Mouse (Mus musculus) myocyte (in vitro differentiated cells): ENCODE measurements around the gene Nr2c2ap.

Experiments
- CEBPB ChIP-seq: IDR thresholded peaks from 2 replicates; pipeline ENCODE4 v1.6.1; 2011; ENCODE audit warnings: mild to moderate bottlenecking, moderate library complexity; ENCODE audit not compliant: poor library complexity, insufficient read depth, severe bottlenecking
- MAX ChIP-seq: IDR thresholded peaks from one replicate; pipeline ENCODE4 v1.6.1; 2011; ENCODE audit warnings: low read depth, mild to moderate bottlenecking, control low read depth
- MYOD1 ChIP-seq, 3 experiments: IDR thresholded peaks; one replicate each; pipeline ENCODE4 v1.6.1; 2011; ENCODE audit warnings: control low read depth in 2 of 3, low read depth in 2 of 3, mild to moderate bottlenecking in 2 of 3, moderate library complexity in 1 of 3; ENCODE audit not compliant: insufficient read length in 2 of 3, control insufficient read depth in 1 of 3
- MYOG ChIP-seq, 3 experiments: IDR thresholded peaks; one replicate each; pipeline ENCODE4 v1.6.1; 2011; ENCODE audit warnings: control low read depth in 2 of 3, low read depth in 2 of 3, mild to moderate bottlenecking in 2 of 3; ENCODE audit not compliant: insufficient read length in 2 of 3, control insufficient read depth in 1 of 3, insufficient read depth in 1 of 3
- POLR2A ChIP-seq: IDR thresholded peaks from one replicate; pipeline ENCODE4 v1.6.1; 2011; ENCODE audit warnings: low read depth, mild to moderate bottlenecking, control low read depth, moderate library complexity; ENCODE audit not compliant: insufficient read length
- POLR2AphosphoS2 ChIP-seq: IDR thresholded peaks from one replicate; pipeline ENCODE4 v1.6.1; 2011; ENCODE audit warnings: low read depth, control low read depth; ENCODE audit not compliant: insufficient read length
- TCF12 ChIP-seq: IDR thresholded peaks from one replicate; pipeline ENCODE4 v1.6.1; 2011; ENCODE audit warnings: mild to moderate bottlenecking, control low read depth; ENCODE audit not compliant: poor library complexity, insufficient read depth, severe bottlenecking
- TCF3 ChIP-seq: IDR thresholded peaks from one replicate; pipeline ENCODE4 v1.6.1; 2011; ENCODE audit warnings: low read depth, control low read depth; ENCODE audit not compliant: insufficient read length
- USF1 ChIP-seq: IDR thresholded peaks from one replicate; pipeline ENCODE4 v1.6.1; 2011; ENCODE audit warnings: low read depth, mild to moderate bottlenecking, control low read depth, moderate library complexity

DNA sequence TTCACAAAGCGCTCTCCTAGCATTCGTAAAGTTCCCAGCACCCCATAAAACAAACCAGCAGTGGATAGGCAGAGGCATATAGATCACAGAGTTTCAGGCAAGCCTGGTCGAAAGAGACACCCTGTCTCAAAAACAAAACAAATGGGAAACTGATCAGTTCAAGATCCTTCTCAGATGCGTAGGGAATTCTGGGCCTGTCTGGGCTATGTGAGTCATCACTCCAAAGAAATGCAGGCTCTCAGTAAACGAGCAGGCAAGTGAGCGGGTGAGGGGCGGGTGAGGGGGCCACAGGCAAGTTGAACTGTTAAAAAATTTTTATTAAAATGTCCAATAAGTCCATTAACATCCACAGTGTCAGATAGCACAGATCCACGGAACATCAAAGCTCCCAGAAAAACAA is 38.3 kb upstream of the Nr2c2ap start:
- TF ChIP-seq POLR2A (no peak), TCF3 (no peak), USF1 (no peak), MAX (no peak), MYOD1 (IDR thresholded peaks at IDR 0.05; ENCODE audit: control insufficient read depth in 1 of 3, insufficient read length in 2 of 3, low read depth in 2 of 3) (no peak), MYOG (IDR thresholded peaks at IDR 0.05; ENCODE audit: control insufficient read depth in 1 of 3, insufficient read depth in 1 of 3, insufficient read length in 2 of 3, low read depth in 2 of 3) (no peak), POLR2AphosphoS2 (no peak), TCF12 (no peak), CEBPB (no peak)
